Mouse (Mus musculus): ENCODE results near the gene Ly75.

Ly75 gene

DNA sequence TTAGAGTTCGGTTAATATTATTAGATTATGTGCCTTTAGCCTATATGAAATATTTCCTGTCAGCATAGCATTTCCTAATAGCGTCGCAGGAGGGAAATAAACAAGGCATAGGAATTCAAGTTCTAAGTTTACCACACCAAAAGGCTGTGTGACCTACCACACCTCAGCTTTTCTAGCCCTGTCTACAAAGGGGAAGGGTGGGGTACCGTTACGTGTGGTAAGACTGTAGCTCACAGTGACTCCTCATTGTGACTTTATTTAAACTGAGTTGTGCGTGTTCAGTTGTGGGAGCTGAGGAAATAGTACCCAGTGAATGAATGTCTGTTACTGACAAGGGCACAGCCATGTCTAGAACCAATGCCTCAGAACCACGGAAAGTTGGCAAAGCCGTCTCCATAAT is 8.0 kb downstream of the Ly75 start:
- no peak for DNase-seq (ENCODE audit: low spot score in 2 of 2)

DNA sequence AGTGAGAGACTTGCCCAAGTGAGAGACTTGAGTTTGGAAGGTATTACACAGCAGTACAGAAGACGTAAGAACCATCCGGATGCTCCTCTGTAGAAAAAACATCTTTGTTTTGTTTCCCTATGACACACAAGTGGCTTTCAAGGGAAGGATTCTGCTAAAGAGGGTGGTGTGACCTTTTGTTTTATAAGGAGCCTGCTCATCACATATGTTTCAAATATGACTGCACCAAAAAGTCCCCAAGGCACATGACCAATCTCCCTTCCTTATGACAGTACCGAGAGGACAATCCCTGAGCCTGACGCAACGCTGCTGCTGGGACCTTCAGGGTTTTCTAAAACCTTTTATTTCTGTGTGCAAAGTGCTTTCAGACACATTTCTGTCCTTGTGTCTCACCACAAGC is 12.9 kb downstream of the Ly75 start:
- DNase-seq (ENCODE audit: low spot score in 2 of 2) = no peak

DNA sequence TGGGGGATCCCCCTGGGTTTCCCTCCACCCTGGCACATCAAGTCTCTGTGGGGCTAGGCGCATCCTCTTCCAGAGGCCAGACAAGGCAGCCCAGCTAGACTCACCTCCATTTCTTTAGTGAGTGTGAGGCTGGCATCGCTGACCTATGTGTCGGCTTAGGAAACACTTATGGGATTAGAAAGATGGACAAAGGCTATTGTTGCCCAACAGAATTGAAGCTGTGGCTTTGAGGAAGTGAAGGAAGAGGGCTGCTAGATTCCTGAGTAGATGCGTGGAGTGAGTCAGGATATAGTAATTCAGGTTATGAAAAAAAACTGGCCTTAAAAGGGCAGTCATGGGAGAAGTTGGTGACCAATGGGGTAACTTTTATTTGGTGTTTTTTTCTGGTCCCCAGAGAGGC is 13.6 kb downstream of the Ly75 start:
- no peak for DNase-seq (ENCODE audit: low spot score in 2 of 2)

GRCm38 (mm10) chr2:60367871-60368270 is 15.2 kb downstream of the Ly75 start:
- no peak for DNase-seq (ENCODE audit: low spot score in 2 of 2)

DNA sequence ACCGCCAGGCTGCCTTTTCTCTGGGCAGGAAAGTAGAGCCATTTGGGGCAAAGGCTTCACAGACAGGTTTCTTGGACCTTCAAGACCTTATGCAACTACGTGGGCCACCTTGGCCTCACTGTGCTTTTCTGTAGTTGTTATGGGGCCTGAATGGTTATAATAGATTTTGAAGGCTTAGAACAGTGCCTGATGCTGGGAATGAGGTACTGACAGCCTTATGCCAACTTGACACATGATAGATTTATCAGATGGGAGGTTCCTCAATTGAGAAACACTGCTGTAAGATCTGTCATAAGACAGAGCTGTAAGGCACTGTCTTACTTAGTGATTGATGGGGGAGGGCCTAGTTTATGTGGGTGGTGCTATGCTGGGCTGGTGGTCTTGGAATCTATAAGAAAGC is 15.9 kb downstream of the Ly75 start:
- no peak for DNase-seq (ENCODE audit: low spot score in 2 of 2)

DNA sequence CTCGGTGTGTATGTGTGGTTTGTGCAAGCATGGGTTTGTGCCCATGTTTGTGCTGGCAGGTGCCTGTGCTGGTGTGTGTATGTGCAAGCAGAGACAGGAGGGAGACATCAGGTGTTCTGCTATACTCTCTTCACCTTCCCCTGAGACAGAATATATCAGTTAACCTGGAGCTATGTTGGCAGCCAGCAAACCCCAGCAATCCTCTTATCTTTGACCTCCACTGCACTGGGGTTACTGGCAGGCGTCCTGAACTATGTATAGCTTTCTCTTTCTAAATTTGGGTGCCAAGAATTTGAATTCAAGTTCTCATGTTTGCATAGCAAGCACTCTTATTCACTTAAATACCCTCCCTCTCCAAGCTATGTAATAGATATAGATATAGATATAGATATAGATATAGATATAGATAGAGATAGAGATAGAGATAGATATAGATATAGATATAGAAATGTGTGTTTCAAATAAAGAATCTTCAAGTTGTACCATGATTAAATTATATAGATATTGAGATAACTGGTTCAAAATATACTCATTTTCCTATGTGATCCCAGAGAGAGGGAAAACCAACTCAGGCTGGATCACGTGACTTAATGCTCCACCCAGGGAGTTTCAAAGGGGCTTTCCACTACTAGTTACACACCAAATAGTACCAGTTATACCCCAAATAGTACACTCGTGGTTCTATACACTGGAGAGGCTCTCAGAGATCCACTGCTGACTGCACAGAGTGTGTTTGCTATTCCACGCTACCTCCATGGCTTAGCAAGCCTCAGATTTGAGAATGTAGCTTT is 17.1 kb downstream of the Ly75 start:
- DNase-seq (ENCODE audit: low spot score in 2 of 2) = no peak

DNA sequence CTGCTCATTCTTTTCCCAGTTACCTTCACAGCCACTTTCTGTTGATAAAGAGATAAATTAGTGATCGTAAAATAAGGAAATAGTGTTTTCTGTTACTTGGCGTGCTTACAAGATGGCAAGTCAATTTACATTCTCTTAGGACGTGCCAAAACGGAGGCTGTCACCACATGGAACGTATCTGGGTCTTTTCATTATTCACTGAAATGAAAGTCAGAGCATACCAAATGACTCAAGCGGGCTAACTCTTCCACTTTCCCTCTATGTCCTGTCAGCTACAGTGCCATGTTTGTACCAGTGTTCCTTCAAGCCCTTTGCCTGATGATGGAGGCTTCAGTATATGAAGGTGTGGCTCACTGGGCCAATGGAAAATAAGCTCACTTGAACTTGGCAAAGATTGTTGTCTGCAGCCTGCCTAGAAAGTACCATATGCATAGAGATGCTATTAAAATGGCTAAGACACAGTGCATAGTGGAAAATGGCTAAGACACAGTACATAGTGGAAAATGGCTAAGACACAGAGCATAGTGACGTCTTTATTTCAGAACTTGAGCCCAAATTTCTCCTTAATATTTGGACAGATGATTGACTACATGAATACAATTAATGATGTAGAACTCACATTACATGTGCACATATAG is 17.8 kb downstream of the Ly75 start:
- DNase-seq (ENCODE audit: low spot score in 2 of 2) = no peak

DNA sequence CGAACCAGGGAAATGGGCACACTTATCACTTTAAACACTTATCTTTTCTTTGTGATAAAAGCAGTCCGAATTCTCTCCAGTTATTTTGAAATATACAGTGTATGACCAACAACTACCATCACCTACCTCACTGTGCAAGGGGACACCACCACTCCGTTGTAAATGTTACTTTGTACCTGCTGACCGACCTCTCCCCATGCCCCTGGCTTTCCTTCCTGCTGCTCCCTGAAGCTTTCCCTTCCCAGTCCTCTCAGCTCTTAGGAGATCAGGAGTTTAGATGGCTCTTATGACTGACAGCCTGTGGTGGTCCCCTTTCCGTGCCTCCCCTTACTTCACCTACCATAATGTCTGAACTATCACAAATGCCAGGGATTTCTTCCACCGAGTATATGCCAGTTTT is 21.0 kb downstream of the Ly75 start:
- DNase-seq (ENCODE audit: low spot score in 2 of 2) = no peak

GRCm38 (mm10) chr2:60359796-60360195 is 23.3 kb downstream of the Ly75 start:
- no peak for DNase-seq (ENCODE audit: low spot score in 2 of 2)

- DNase-seq (ENCODE audit: low spot score in 2 of 2) = no peak
Measured at GRCm38 (mm10) chr2:60355388-60355683, 27.8 kb downstream of the Ly75 start.

GRCm38 (mm10) chr2:60354541-60355387 is 28.3 kb downstream of the Ly75 start:
- no peak for DNase-seq (ENCODE audit: low spot score in 2 of 2)

- DNase-seq (ENCODE audit: low spot score in 2 of 2) = no peak
Measured at GRCm38 (mm10) chr2:60352296-60352695, 30.8 kb downstream of the Ly75 start.

GRCm38 (mm10) chr2:60351781-60352180 is 31.3 kb downstream of the Ly75 start:
- DNase-seq (ENCODE audit: low spot score in 2 of 2) = no peak

DNA sequence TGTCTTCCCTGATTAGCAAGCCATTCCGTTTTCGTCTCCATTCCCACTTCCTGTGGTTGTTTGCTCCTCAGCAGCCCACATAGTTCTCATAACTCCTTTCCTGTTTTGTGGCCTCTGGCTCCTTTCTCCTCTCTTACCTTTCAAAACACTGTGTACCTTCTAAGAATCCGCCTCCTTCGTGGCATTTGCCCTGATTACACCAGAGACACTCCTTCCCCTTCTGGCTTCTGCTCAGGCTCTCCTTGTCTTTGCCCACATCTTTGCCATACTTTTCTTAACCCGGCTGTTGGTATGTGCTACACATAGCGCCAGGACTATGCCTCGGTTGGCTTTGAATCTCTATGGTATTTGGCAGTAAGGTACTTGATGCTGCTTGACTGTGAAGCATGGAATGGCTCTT is 35.2 kb downstream of the Ly75 start:
- no peak for DNase-seq (ENCODE audit: low spot score in 2 of 2)

DNA sequence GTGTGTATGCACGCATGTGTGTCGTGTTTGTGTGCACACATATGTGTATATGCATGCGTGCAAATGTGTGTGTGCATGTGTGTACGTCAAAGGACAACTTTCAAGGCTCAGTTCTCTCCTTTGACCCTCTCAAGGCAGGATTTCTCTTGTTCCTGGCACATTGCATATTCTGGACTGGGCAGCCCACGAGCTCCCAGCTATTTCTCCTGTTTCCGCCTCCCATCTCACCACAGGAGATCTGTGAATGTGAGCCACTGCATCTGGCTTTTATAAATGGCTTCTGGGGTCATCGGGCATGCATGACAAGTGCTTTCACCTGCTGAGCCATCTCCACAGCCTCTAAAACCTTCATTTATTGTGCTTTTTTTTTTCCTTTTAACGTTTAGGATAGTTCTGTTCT is 36.6 kb downstream of the Ly75 start:
- DNase-seq (ENCODE audit: low spot score in 2 of 2) = no peak

- DNase-seq (ENCODE audit: low spot score in 2 of 2) = no peak
Measured at GRCm38 (mm10) chr2:60345717-60346116, 37.4 kb downstream of the Ly75 start.

GRCm38 (mm10) chr2:60343607-60344289 is 39.4 kb downstream of the Ly75 start:
- DNase-seq (ENCODE audit: low spot score in 2 of 2) = no peak

DNA sequence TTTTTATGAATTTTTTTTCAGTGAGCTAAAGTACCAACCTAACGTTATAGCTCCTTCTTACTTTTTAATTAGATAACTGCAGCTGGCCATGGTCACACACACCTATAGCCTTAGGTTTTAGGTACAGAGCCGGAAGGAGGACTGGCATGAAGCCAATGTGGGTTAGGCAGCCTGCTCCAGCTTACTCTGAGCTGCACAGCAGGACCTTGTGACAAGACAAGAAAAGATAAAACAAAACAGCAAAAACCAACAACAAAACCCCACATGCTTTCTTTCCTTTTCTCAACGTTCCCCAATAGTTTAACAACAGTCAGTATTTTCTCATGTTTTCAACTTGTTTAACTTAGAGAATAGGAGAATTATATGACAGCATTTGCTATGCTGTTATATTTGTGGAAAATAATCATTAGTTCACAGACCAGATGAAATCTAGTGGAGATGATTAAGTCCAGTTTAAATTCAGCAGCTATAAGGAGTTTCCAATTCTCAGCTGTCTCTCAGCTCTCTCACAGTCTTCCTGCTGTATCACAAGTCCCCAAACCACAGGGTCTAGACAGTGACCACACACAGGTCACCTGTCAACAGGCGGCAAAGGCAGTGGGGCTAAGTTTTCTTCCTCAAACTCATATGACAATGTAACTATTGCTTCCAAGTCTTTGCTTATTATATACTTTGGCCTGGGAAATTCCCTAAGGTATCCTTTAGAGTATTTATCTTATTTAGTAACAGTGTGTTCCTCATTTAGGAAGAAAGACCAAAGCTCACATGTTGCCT is 40.8 kb downstream of the Ly75 start:
- no peak for DNase-seq (ENCODE audit: low spot score in 2 of 2)

- no peak for DNase-seq (ENCODE audit: low spot score in 2 of 2)
Measured at GRCm38 (mm10) chr2:60337937-60338336, 45.2 kb downstream of the Ly75 start.

- no peak for DNase-seq (ENCODE audit: low spot score in 2 of 2)
Measured at GRCm38 (mm10) chr2:60328641-60329040, 54.5 kb downstream of the Ly75 start.

DNA sequence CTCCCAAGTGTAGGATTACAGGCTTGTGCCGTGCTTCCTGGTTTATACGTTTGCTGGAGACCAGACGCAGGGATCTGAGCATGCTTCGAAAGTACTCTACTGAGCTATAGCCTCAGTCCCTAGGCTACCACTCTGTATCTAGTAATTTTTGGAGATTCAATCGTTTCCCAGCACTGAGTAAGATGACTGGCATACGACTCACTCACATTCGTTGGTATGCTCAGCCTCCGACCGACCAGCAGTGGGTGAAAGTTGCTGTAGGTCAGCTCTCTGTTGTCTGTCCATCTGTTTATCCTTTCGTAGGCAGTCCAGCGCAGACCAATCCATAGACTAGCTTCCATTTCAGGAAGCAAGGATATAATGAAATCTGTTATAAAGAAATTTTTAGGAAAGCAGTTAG is 55.5 kb downstream of the Ly75 start:
- DNase-seq (ENCODE audit: low spot score in 2 of 2) = no peak
